Mouse (Mus musculus): ENCODE data around the gene Cst11.
"Not testable (repeated sequence)": the region's sequence is repeated elsewhere in the genome, so short reads cannot be mapped to it uniquely, and the experiment has no call there.

Cst11 gene

GRCm38 (mm10) chr2:148771397-148771796 is at the start of gene Cst11:
Gene Cst11 (minus strand): TSS chr2:148771497.
- DNase-seq (ENCODE audit: low spot score), result not testable (repeated sequence)

- no peak for DNase-seq (ENCODE audit: low spot score)
Observed at GRCm38 (mm10) chr2:148819909-148820308, 48.6 kb upstream of the Cst11 start, which contains the start of gene Cst13. Gene Cst13 (plus strand): TSS chr2:148820081.

GRCm38 (mm10) chr2:148806696-148807095 is 35.4 kb upstream of the Cst11 start:
- no peak for DNase-seq (ENCODE audit: low spot score)

GRCm38 (mm10) chr2:148801491-148801921 is 30.2 kb upstream of the Cst11 start:
- no peak for DNase-seq (ENCODE audit: low spot score)

- no peak for DNase-seq (ENCODE audit: low spot score)
Observed at GRCm38 (mm10) chr2:148798485-148798884, 27.2 kb upstream of the Cst11 start, which contains the start of gene Cst8. Gene Cst8 (plus strand): TSS chr2:148798785.

GRCm38 (mm10) chr2:148789142-148789541 is 17.8 kb upstream of the Cst11 start, which contains the start of gene Cst12:
Gene Cst12 (plus strand): TSS chr2:148789361.
- no peak for DNase-seq (ENCODE audit: low spot score)

- DNase-seq (ENCODE audit: low spot score), result no peak
Observed at GRCm38 (mm10) chr2:148781709-148782108, 10.4 kb upstream of the Cst11 start, which contains the start of gene 8030411F24Rik. Gene 8030411F24Rik (plus strand): TSS chr2:148782009.

GRCm38 (mm10) chr2:148763648-148764388 is 7.5 kb downstream of the Cst11 start:
- no peak for DNase-seq (ENCODE audit: low spot score)

GRCm38 (mm10) chr2:148754310-148754846 is 16.9 kb downstream of the Cst11 start:
- no peak for DNase-seq (ENCODE audit: low spot score)

- DNase-seq (ENCODE audit: low spot score), result peak; percentile 52
Observed at GRCm38 (mm10) chr2:148751893-148752813, 19.1 kb downstream of the Cst11 start.

GRCm38 (mm10) chr2:148750058-148750457 is 21.2 kb downstream of the Cst11 start, which contains the start of gene Cstl1:
Gene Cstl1 (plus strand): TSS chr2:148750358.
- no peak for DNase-seq (ENCODE audit: low spot score)

- DNase-seq (ENCODE audit: low spot score), result no peak
Observed at GRCm38 (mm10) chr2:148743846-148744407, 27.4 kb downstream of the Cst11 start.

- DNase-seq (ENCODE audit: low spot score), result no peak
Observed at GRCm38 (mm10) chr2:148743001-148743400, 28.3 kb downstream of the Cst11 start.

- DNase-seq (ENCODE audit: low spot score), result peak; percentile 82
Observed at GRCm38 (mm10) chr2:148732327-148733000, 38.8 kb downstream of the Cst11 start, which contains the start of gene Napb. Gene Napb (minus strand): TSS chr2:148732467.

- DNase-seq (ENCODE audit: low spot score), result no peak
Observed at GRCm38 (mm10) chr2:148731614-148732326, 39.5 kb downstream of the Cst11 start.

GRCm38 (mm10) chr2:148719271-148719995 is 51.9 kb downstream of the Cst11 start:
- no peak for DNase-seq (ENCODE audit: low spot score)
